Mouse (Mus musculus) forebrain, embryonic 16.5 days (tissue): ENCODE results near the gene Toe1. TPM values are rescaled to one million over a fixed set of nuclear protein-coding genes. Genes with fewer than 3 reads are reported as not detected.
"Not testable (repeated sequence)": the region's sequence is repeated elsewhere in the genome, so short reads cannot be mapped to it uniquely, and the experiment has no call there.

Source experiments
- ATAC-seq: fragments of 200-750 bp; cut with Nextera tagmentation; 2 replicates; pipeline ENCODE4 v1.8.0; 2017; ENCODE audit warnings: mild to moderate bottlenecking, moderate library complexity
- H3K27ac ChIP-seq: fragments of 300-500 bp; sonication (generic); 2 replicates; pipeline ENCODE4 v1.5.1; 2014; ENCODE audit warnings: low read length, control low read depth
- H3K27me3 ChIP-seq: fragments of 300-500 bp; sonication (generic); replicated peaks from 2 replicates; pipeline ENCODE4 v1.6.1; 2014; ENCODE audit warnings: low read length; ENCODE audit not compliant: control insufficient read depth, insufficient read depth
- H3K36me3 ChIP-seq: fragments of 300-500 bp; sonication (generic); 2 replicates; pipeline ENCODE4 v1.6.1; 2014; ENCODE audit not compliant: control insufficient read depth, insufficient read depth
- H3K4me1 ChIP-seq: fragments of 300-500 bp; sonication (generic); replicated peaks from 2 replicates; pipeline ENCODE4 v1.6.1; 2014; ENCODE audit warnings: low read length; ENCODE audit not compliant: control insufficient read depth, insufficient read depth
- H3K4me2 ChIP-seq: fragments of 300-500 bp; sonication (generic); 2 replicates; pipeline ENCODE4 v1.6.1; 2014; ENCODE audit warnings: mild to moderate bottlenecking, low read length, control low read depth
- H3K4me3 ChIP-seq: fragments of 300-500 bp; sonication (generic); replicated peaks from 2 replicates; pipeline ENCODE4 v1.5.1; 2014; ENCODE audit warnings: mild to moderate bottlenecking, low read length, control low read depth
- H3K9ac ChIP-seq: fragments of 300-500 bp; sonication (generic); replicated peaks from 2 replicates; pipeline ENCODE4 v1.6.1; 2014; ENCODE audit warnings: low read depth, low read length, control low read depth
- H3K9me3 ChIP-seq: fragments of 300-500 bp; sonication (generic); 2 replicates; pipeline ENCODE4 v1.6.1; 2016; ENCODE audit warnings: low read length; ENCODE audit not compliant: control insufficient read depth
- WGBS: fragments of 180-500 bp; shearing (Covaris S2); extraction: QIAGEN DNeasy Blood & Tissue Kit; methylation state at CpG from one replicate; pipeline ENCODE4 v1.1.7; 2014; 5-methylcytosine and 5-hydroxymethylcytosine counted together
- polyA plus RNA-seq: library from polyadenylated mRNA; unstranded; fragments of >200 nt; fragmentation: Nextera tagmentation; extraction: Ambion mirVana; gene quantifications from 2 replicates; pipeline ENCODE4 v1.2.1, GENCODE M21; 2015

The Toe1 gene
- polyA plus RNA-seq = 32.6 and 36.7 TPM in 2 replicates

GRCm38 (mm10) chr4:116807197-116808129, at the start of gene Toe1, which contains the start of gene Mutyh:
Gene Toe1 (minus strand): TSS chr4:116807640.
Gene Mutyh (plus strand): TSS chr4:116807723.
- Histone ChIP-seq H3K4me3 (peak within 1 kb of the TSS; percentile 86), H3K4me2 (peak within 1 kb of the TSS; percentile 81)
- WGBS = under 1% methylated on average over 58 of the region's 58 CpGs

GRCm38 (mm10) chr4:116857203-116857602, 49.8 kb upstream of the Toe1 start:
- no peak overlapping the region for H3K27ac ChIP-seq
- no peaks in the 10 kb centered on the region for H3K27me3 ChIP-seq
- H3K4me2 ChIP-seq = no peak overlapping the region
- H3K4me3 ChIP-seq = no peak overlapping the region
- no peaks in the 10 kb centered on the region; the same call in none of the 2 replicates for H3K4me1 ChIP-seq
- no peaks in the 10 kb centered on the region for H3K9me3 ChIP-seq
- no peak overlapping the region for H3K9ac ChIP-seq
- ATAC-seq = peak; percentile 86
- H3K36me3 ChIP-seq = no peaks in the 10 kb centered on the region
- WGBS = 27% methylated on average over 10 of the region's 10 CpGs

More at GRCm38 (mm10) chr4:116807197-116808129, at the start of gene Toe1, which contains the start of gene Mutyh:
- Histone ChIP-seq H3K9me3 (no peaks in the 10 kb centered on the region), H3K36me3 (peaks cover 21% of the 10 kb centered on the region), H3K4me1 (peaks cover 9% of the 10 kb centered on the region), H3K27ac (peak within 1 kb of the TSS; percentile 93), H3K27me3 (no peaks in the 10 kb centered on the region), H3K9ac (peak within 1 kb of the TSS; percentile 90)
- peak; percentile 97 for ATAC-seq

GRCm38 (mm10) chr4:116854286-116854685, 46.8 kb upstream of the Toe1 start:
- WGBS = 13% methylated on average over 2 of the region's 2 CpGs
- H3K9ac ChIP-seq = no peak overlapping the region
- no peaks in the 10 kb centered on the region for H3K9me3 ChIP-seq
- H3K27me3 ChIP-seq = no peaks in the 10 kb centered on the region
- no peaks in the 10 kb centered on the region for H3K36me3 ChIP-seq
- H3K27ac ChIP-seq = no peak overlapping the region
- H3K4me2 ChIP-seq = no peak overlapping the region
- no peaks in the 10 kb centered on the region; the same call in none of the 2 replicates for H3K4me1 ChIP-seq
- ATAC-seq = no peak
- no peak overlapping the region for H3K4me3 ChIP-seq

GRCm38 (mm10) chr4:116849901-116850300, 42.5 kb upstream of the Toe1 start:
- 37% methylated on average over 3 of the region's 3 CpGs for WGBS
- ATAC-seq = no peak
- Histone ChIP-seq H3K27ac (no peak overlapping the region), H3K9ac (no peak overlapping the region), H3K4me2 (no peak overlapping the region), H3K4me1 (no peaks in the 10 kb centered on the region; the same call in 1 of the 2 replicates), H3K27me3 (no peaks in the 10 kb centered on the region), H3K4me3 (no peak overlapping the region), H3K9me3 (no peaks in the 10 kb centered on the region), H3K36me3 (no peaks in the 10 kb centered on the region)

- WGBS = 92% methylated on average over 3 of the region's 3 CpGs
- no peak for ATAC-seq
- no peak overlapping the region for H3K9ac ChIP-seq
- H3K4me3 ChIP-seq = no peak overlapping the region
- H3K4me1 ChIP-seq = no peaks in the 10 kb centered on the region
- no peaks in the 10 kb centered on the region for H3K9me3 ChIP-seq
- no peak overlapping the region for H3K4me2 ChIP-seq
- no peak overlapping the region for H3K27ac ChIP-seq
- no peaks in the 10 kb centered on the region for H3K36me3 ChIP-seq
- no peaks in the 10 kb centered on the region for H3K27me3 ChIP-seq
Observed at GRCm38 (mm10) chr4:116844324-116844723, 36.9 kb upstream of the Toe1 start.

GRCm38 (mm10) chr4:116840841-116841240, 33.4 kb upstream of the Toe1 start:
- ATAC-seq = no peak
- Histone ChIP-seq H3K36me3 (no peaks in the 10 kb centered on the region), H3K4me3 (no peak overlapping the region), H3K27me3 (0 out of 2 replicates have a peak, but pooled peaks cover 2% of the 10 kb centered on the region), H3K4me2 (no peak overlapping the region), H3K9me3 (no peaks in the 10 kb centered on the region), H3K9ac (no peak overlapping the region), H3K4me1 (no peaks in the 10 kb centered on the region), H3K27ac (no peak overlapping the region)
- 90% methylated on average over 6 of the region's 6 CpGs for WGBS

- not testable (repeated sequence) for H3K4me1 ChIP-seq
Observed at GRCm38 (mm10) chr4:116840096-116840495, 32.7 kb upstream of the Toe1 start.

GRCm38 (mm10) chr4:116838999-116839398, 31.6 kb upstream of the Toe1 start:
- Histone ChIP-seq H3K27me3 (0 out of 2 replicates have a peak, but pooled peaks cover 2% of the 10 kb centered on the region), H3K36me3 (no peaks in the 10 kb centered on the region), H3K4me1 (no peaks in the 10 kb centered on the region), H3K4me2 (no peak overlapping the region), H3K9me3 (no peaks in the 10 kb centered on the region), H3K27ac (no peak overlapping the region), H3K4me3 (no peak overlapping the region), H3K9ac (no peak overlapping the region)
- ATAC-seq = no peak
- WGBS = 26% methylated on average over 2 of the region's 2 CpGs

More at GRCm38 (mm10) chr4:116840096-116840495, 32.7 kb upstream of the Toe1 start:
- not testable (repeated sequence) for ATAC-seq, H3K4me3 ChIP-seq, H3K9me3 ChIP-seq, H3K27ac ChIP-seq, H3K27me3 ChIP-seq, H3K36me3 ChIP-seq, H3K4me2 ChIP-seq, H3K9ac ChIP-seq
- WGBS = 44% methylated on average over 21 of the region's 29 CpGs

- peak overlapping the region; percentile 4 for H3K9ac ChIP-seq
- peak overlapping the region; percentile 76 for H3K27ac ChIP-seq
- ATAC-seq = peak; percentile 57; the same call in 1 of the 2 replicates
- H3K4me2 ChIP-seq = no peak overlapping the region
- no peaks in the 10 kb centered on the region for H3K27me3 ChIP-seq
- no peaks in the 10 kb centered on the region for H3K9me3 ChIP-seq
- peaks cover 14% of the 10 kb centered on the region for H3K4me1 ChIP-seq
- H3K36me3 ChIP-seq = no peaks in the 10 kb centered on the region
- H3K4me3 ChIP-seq = no peak overlapping the region
- 10% methylated on average over 6 of the region's 6 CpGs for WGBS
Observed at GRCm38 (mm10) chr4:116830070-116830368, 22.6 kb upstream of the Toe1 start.
